Mouse (Mus musculus) megakaryocyte, embryonic 14.5 days (primary cell): ENCODE measurements around the gene Olfr524.

Experiments used
- FLI1 ChIP-seq: IDR thresholded peaks from 2 replicates; pipeline ENCODE4 v1.6.1; 2012; ENCODE audit warnings: low read length, inconsistent platforms, mixed read lengths
- GATA1 ChIP-seq: IDR thresholded peaks from 3 replicates; pipeline ENCODE4 v1.6.1; 2012; ENCODE audit warnings: mixed read lengths, low read length, inconsistent platforms, borderline replicate concordance

DNA sequence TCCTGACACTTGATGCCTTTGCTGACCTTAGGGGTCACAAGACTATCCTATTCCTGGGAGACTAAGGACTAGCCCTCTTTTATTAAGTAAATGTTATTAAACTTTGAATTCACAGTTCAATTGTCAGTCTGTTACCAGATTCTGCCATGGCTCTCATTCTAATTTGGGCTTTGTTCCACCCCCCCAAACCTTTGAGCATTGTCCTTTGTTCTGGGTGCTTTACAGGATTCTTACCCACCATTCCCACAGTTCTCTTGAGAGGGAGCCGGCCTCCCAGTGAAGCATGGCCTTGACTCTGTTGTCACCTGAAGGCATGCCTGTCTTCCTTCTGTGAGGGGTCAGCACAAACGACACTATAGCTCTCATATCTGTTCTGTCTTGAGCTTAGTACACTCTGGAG is 25.3 kb upstream of the Olfr524 start:
- TF ChIP-seq FLI1 (no peak), GATA1 (no peak)
